ENCODE assay signal across 8 mouse cellular contexts in the genomic region with DNA sequence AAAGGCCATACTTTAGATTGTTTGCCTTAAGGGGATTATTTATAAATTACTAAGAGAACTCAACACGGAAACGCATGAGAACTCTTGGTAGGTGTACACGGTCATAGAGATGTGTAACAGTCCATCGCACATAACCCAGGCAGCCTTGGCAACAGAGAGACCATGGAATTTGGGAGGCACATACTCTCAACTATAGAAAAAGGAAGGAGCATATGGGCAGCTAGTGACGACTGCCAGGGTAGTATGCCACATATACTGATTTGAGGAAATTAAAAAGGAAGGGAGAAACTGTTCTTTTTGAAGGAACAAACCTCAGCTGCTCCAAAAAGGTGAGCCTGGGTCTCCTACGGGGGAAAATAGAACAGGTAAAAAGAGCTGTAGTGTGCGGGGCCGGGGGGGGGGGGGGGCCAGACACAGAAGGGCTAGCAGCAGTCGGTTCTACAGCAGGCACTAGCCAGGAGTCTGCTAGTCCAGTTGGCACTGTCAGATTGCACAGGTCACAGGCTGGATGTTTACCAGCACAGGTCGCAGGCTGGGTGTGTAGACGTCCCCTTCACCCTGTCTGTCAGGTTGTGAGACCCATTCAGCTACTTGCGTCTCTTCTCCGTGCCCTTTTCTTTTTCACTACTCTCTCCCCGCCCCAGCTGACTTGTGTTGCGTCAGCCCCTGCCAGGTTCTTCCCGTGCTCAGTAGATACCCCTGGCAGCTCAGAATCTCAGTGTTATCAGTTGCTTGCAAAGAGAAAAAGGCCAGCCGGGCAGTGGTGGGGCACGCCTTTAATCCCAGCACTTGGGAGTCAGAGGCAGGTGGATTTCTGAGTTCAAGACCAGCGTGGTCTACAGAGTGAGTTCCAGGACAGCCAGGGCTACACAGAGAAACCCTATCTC. TPM values are rescaled to one million over a fixed set of nuclear protein-coding genes. Genes with fewer than 3 reads are reported as not detected.
DNase-seq lines count a peak whose midpoint lies in the region; ATAC-seq lines count a peak whose summit lies in the region.

No protein-coding gene starts in this region.

- H3K4me1 ChIP-seq in hindbrain, embryonic 10.5 days (replicated peaks) = peaks cover 86% of the 10 kb centered on the region
- peaks cover 23% of the 10 kb centered on the region for H3K4me1 ChIP-seq in hindbrain, embryonic 11.5 days (replicated peaks; ENCODE audit: control insufficient read depth, insufficient read depth, low read length)
- peaks cover 78% of the 10 kb centered on the region for H3K4me1 ChIP-seq in liver, embryonic 13.5 days (replicated peaks)

- H3K36me3 ChIP-seq in hindbrain, embryonic 10.5 days = peaks cover 25% of the 10 kb centered on the region; the same call in 1 of the 2 replicates
- no peaks in the 10 kb centered on the region for H3K36me3 ChIP-seq in hindbrain, embryonic 11.5 days (ENCODE audit: control insufficient read depth, insufficient read depth, low read length)
- no peaks in the 10 kb centered on the region for H3K36me3 ChIP-seq in liver, embryonic 13.5 days

- 65% methylated on average over 19 of the region's 19 CpGs for WGBS in hindbrain, embryonic 10.5 days
- WGBS in hindbrain, embryonic 11.5 days = 65% methylated on average over 19 of the region's 19 CpGs
- 39% methylated on average over 19 of the region's 19 CpGs for WGBS in liver, embryonic 13.5 days (ENCODE audit: insufficient replicate concordance)

- ATAC-seq in hindbrain, embryonic 11.5 days (ENCODE audit: low FRiP score) = no peak
- ATAC-seq in liver, embryonic 13.5 days (ENCODE audit: low read depth) = peak; percentile 69

- no peaks in the 10 kb centered on the region for H3K27me3 ChIP-seq in hindbrain, embryonic 10.5 days (ENCODE audit: insufficient read depth, poor library complexity, severe bottlenecking)
- H3K27me3 ChIP-seq in hindbrain, embryonic 11.5 days (ENCODE audit: control insufficient read depth, insufficient read depth, low read length) = no peaks in the 10 kb centered on the region
- no peaks in the 10 kb centered on the region for H3K27me3 ChIP-seq in liver, embryonic 13.5 days

- H3K27ac ChIP-seq in hindbrain, embryonic 10.5 days = peak overlapping the region; percentile 70; the same call in 1 of the 2 replicates
- H3K27ac ChIP-seq in hindbrain, embryonic 11.5 days (ENCODE audit: low read depth, low read length) = no peak overlapping the region
- H3K27ac ChIP-seq in liver, embryonic 13.5 days = no peak overlapping the region

- no peak overlapping the region for H3K9ac ChIP-seq in hindbrain, embryonic 11.5 days (ENCODE audit: low read depth, low read length)
- H3K9ac ChIP-seq in liver, embryonic 13.5 days = no peak overlapping the region

- H3K4me3 ChIP-seq in hindbrain, embryonic 10.5 days = no peak overlapping the region
- H3K4me3 ChIP-seq in hindbrain, embryonic 11.5 days (ENCODE audit: low read depth, low read length) = no peak overlapping the region
- H3K4me3 ChIP-seq in liver, embryonic 13.5 days (replicated peaks) = no peak overlapping the region

- DNase-seq in hindbrain, embryonic 10.5 days (ENCODE audit: low spot score) = no peak
- no peak for DNase-seq in hindbrain, embryonic 11.5 days (ENCODE audit: low spot score)
- DNase-seq in brain, adult 2 months (ENCODE audit: low read depth, low spot score) = peak; percentile 91
- peak; percentile 74 to 76 for DNase-seq in cerebellum, postnatal 10 days
- DNase-seq in liver, embryonic 13.5 days = peak; percentile 28
- DNase-seq in ovary, postnatal 10 days (ENCODE audit: low spot score) = no peak
- no peak for DNase-seq in frontal cortex, postnatal 10 days (ENCODE audit: low spot score in 2 of 2)
- no peak for DNase-seq in spleen, postnatal 10 days (ENCODE audit: low spot score in 2 of 2)

- H3K4me2 ChIP-seq in hindbrain, embryonic 11.5 days (replicated peaks; ENCODE audit: low read depth, low read length) = no peak overlapping the region
- peak overlapping the region; percentile 32 for H3K4me2 ChIP-seq in liver, embryonic 13.5 days

- no peaks in the 10 kb centered on the region for H3K9me3 ChIP-seq in hindbrain, embryonic 10.5 days
- no peaks in the 10 kb centered on the region for H3K9me3 ChIP-seq in hindbrain, embryonic 11.5 days (ENCODE audit: control insufficient read depth, low read length)
- H3K9me3 ChIP-seq in liver, embryonic 13.5 days (replicated peaks) = no peaks in the 10 kb centered on the region

RNA-seq across cellular contexts. Expression of gene Reep3, which starts 8.8 kb away (rescaled TPM):
- polyA plus RNA-seq in hindbrain, embryonic 10.5 days (2016; fragmentation: Nextera tagmentation; extraction: Ambion mirVana) = 34.7 and 35.1 TPM in 2 replicates
- polyA plus RNA-seq in hindbrain, embryonic 11.5 days (2014; fragmentation: Nextera tagmentation; extraction: Ambion mirVana) = 46.4 and 53.8 TPM in 2 replicates
- polyA plus RNA-seq in liver, embryonic 13.5 days (2015; fragmentation: Nextera tagmentation; extraction: Ambion mirVana) = 7.5 and 10.4 TPM in 2 replicates

RNA-seq across cellular contexts. Expression of gene Jmjd1c, which starts 9.6 kb away (rescaled TPM):
- polyA plus RNA-seq in hindbrain, embryonic 10.5 days (2016; fragmentation: Nextera tagmentation; extraction: Ambion mirVana) = 32.7 and 36.7 TPM in 2 replicates
- 55.0 and 63.8 TPM in 2 replicates for polyA plus RNA-seq in hindbrain, embryonic 11.5 days (2014; fragmentation: Nextera tagmentation; extraction: Ambion mirVana)
- polyA plus RNA-seq in liver, embryonic 13.5 days (2015; fragmentation: Nextera tagmentation; extraction: Ambion mirVana) = 10.4 and 12.7 TPM in 2 replicates

Comparison
In these comparisons a context has a peak if more than half of its experiments do, and no peak if none do; other contexts are left out.
1. DNase-seq: peak in brain, adult 2 months (single experiment), cerebellum, postnatal 10 days (2 of 2) and liver, embryonic 13.5 days (single experiment); none in hindbrain, embryonic 10.5 days (single experiment), hindbrain, embryonic 11.5 days (single experiment), ovary, postnatal 10 days (single experiment), frontal cortex, postnatal 10 days (0 of 2) and spleen, postnatal 10 days (0 of 2).